Mouse (Mus musculus): ENCODE data around the gene Olfr1396.

Gene Olfr1396

DNA sequence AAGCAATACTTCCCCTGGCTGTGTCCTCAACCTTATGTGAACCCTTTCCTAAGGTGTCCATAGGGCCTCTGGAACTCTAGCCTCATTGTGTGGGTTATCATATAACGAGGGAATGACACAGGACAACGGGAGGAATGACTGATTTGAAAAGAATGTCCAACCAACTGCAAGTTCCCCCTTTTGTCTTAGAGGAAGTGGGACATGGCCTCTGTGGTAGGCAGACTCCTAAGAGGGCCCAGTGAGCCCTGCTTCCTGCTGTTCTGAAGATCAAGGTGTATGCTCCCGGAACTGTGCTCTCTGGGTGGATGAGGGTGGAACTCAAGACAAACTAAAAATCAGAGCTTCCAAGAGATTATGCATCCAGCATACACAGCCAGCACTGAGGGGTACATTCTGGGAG is 54.6 kb downstream of the Olfr1396 start:
- in situ Hi-C loops (cut with MboI, MseI), result loop anchor here in 1 of 2 experiments (5.0 kb wide), 1 partner anchor 68 kb away; the partner anchor contains the start of genes Gm12185 and Tgtp1
